Mouse (Mus musculus) telencephalon, adult 2 months (tissue): ENCODE measurements around the gene Ap1s2.

ENCODE experiments used
- DNase-seq: peaks from one replicate; pipeline ENCODE4 v3.0.0-alpha.2; 2011; ENCODE audit warnings: low read depth, low spot score

Gene Ap1s2

DNA sequence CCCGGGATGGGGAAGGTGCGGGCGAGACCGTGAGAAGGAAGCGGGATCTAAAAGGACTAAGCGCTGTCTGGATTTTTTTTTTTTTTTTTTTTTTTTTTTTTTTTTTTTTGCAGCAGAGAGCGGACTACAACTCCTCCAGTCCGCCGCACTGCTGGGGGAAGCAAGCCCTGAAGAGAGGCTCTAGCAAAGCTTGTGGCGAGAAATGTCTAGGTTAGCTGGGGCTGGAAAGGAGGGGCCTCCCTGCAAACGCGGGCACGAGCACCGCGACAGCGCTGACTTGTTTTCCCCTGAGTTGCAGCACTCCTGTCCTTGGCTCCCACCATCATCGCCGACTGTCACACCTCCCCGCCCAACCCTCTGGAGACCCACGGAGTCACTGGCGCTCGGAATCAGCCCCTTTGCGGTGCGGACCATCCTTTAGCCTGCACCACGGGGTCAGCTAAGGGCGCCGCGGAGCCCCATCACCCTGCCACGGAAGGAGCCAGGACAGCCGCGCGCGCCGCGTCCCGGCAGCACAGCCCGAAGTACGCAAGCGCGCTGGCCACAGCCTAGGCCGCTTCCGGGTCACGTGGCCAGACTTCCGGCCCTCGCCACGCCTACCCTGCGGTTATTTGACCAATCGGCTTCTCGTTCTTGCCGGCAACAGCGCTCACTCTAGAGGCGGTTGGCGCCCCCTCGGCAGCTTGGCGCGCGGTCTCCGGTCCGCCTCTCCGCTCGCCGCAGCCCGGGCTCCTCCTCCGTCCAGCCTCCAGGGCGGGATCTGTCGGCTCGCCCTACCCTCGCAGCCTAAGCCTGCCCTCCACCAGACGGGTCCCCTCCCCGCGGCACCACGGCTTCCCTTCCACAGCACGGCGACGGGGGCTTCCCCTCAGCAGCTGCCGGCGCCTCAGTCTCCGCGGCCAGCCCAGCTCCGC, at the start of gene Ap1s2:
TSS of gene Ap1s2 (plus strand) at position 681 of the 914 bp plus-strand sequence.
- peak; percentile 87 for DNase-seq

DNA sequence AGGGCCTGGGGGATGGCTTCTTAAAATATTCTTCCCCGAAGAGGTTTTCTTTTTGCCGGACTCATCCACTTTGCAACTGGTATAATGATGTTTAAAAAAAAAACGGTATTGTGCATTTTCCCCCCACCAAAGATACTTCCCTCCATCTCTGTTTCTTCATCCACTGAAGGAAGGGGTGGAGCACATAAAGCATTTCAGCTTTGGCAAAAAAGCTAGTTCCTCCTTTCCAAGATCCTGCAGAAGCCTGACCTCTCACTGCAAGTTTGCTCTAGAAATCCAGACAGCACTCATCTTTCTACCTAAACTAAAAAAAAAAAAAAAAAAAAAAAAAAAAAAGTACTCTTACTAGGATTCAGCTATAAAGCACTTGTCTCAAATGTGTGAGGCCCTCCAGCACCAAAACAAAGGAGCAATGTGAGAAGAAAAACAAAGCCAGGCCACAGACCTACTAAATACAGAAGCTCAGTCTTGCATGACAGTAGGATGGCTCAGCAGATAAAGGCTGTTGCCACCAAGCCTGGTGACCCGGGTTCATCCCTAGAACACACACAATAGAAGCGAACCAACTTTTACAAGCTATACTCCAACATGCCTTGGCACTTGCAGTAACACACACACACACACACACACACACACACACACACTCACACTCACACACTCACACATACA, 41.0 kb upstream of the Ap1s2 start:
- DNase-seq: no peak

DNA sequence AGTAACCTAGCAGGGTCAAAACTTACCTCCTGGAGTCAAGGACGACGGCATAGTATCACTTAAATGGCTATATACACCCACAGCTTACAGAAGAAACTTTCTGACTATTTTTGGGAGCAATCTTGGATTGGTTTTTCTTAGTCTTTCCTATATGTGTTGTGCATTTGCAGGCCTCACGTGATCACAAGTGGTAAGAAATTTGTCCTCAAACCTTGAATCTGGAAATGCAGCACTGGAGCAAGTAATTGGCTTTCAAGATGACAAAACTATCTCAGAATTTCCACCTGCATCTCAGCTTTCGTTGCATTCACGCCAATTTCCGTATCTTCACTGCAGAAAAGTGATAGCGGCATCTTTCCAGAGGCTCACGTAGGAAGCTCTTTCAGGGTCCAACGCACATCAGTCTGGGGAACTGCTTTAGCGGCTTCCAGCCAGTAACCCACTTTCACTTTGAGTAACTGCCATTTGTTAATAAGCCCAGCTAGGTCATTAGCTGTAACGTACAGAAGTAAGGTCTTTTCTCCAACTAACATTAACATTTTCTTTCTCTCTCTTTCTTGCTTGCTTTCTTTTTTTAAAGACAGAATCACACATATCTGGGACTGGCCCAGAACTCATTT, 40.0 kb upstream of the Ap1s2 start:
- DNase-seq: no peak

DNA sequence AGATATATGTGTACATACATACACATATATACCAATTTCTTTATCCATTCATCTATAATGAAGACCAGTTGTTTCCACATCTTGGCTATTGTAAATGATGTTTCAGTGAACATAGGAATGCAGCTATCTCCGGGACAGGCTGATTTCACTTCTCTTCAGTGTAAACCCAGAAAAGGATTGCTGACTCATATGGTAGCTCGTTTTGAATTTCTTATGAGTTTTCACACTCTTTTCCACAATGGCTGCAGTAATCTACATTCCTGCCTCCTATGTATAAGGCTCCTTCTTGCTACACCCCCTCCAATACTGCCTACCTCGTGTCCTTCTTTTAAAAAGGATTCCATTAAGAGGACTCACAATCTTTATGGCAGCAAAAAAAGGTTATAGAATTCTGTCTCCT, 32.9 kb upstream of the Ap1s2 start:
- DNase-seq: peak; percentile 32

DNA sequence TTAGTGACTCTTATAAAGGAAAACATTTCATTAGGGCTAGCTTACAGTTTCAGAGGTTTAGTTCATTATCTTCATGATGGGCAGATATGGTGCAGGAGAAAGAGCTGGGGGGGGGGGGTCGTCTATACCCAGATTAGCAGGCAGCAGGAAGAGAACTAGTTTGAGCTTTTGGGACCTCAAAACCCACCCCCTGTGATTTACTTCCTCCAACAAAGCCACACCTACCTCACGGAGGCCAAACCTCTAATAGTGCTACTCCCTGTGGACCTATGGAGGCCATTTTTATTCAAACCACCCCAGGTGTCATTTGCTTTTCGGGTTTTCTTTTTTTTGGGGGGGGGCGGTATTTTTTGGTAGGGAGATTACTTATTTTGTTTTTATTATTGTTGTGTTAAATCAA, 32.2 kb upstream of the Ap1s2 start:
- no peak for DNase-seq

DNA sequence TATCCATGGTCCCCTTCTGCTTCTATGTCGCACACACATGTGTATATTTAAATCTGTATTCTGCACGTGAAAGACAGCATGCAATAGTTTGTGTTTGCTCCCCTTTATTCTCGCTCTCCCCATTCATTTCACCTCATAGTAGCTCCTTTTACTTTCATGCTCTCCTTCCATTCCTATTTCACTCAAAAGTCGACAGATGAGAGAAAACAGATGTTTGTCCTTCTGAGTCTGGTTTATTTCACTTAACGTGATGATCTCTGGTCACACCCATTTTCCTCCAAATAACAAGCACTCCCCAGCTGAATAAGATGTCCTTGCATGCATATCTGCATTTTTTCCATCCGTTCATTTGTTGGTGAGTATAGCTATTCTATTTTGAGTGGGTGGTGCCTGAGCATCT, 29.8 kb upstream of the Ap1s2 start:
- DNase-seq: no peak

DNA sequence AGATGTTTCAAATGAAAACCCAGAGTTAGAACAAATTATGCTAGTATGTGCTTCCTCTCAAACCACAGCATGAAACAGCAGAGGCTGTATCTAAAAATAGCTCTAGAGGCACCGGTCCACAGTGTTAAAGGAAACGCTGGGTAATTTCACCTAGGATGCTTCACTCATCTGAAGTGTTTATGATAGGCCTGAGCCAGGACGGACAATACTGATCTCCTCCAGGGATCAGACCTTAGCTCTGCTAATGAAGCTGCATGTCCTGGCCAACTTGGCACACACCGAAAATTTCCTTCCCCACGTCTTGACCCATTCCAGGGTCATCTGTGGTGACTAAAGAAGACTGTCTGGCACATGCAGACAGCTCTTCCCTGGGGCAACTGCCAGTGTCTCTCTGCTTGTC, 29.4 kb upstream of the Ap1s2 start:
- no peak for DNase-seq

DNA sequence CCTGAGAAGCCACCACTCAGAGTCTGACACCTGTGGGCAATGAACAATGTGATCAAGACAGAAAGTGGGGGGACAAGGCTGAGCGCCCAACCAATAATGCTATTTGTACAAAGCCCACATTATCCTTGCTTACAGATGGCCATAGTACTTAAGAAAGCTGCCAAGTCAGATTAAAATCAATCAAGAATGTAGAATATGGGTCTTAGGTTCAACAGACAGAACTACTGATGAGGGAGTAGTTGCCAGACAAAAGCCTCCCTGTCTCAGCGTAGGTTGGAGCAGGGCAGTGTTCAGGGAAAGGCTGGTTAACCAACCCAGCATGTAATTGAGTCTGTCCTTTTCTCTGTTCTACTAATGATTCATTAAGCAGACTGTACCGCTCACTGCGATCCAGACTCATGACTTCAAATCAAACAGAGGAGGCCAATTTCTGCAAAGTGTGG, 23.3 kb upstream of the Ap1s2 start:
- DNase-seq: no peak

DNA sequence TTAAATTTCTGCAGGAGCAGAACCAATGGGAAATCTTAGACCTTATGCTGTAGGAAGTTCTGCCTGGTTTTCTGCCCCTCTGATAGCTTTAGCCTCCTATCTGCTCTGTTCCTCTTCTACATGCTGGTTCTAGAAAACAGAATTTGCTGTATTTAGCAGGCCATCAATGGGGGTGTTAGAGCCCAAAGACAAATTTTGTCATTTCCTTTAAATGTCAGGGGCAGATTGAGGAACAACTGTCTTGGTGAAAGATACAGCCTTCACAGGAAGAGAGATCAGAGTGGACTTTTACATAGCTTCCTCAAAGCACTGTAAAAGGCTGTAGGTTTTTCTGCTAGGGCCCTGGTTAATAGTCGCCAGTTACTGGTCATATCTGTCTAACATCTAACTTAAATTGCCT, 11.5 kb upstream of the Ap1s2 start:
- no peak for DNase-seq

DNA sequence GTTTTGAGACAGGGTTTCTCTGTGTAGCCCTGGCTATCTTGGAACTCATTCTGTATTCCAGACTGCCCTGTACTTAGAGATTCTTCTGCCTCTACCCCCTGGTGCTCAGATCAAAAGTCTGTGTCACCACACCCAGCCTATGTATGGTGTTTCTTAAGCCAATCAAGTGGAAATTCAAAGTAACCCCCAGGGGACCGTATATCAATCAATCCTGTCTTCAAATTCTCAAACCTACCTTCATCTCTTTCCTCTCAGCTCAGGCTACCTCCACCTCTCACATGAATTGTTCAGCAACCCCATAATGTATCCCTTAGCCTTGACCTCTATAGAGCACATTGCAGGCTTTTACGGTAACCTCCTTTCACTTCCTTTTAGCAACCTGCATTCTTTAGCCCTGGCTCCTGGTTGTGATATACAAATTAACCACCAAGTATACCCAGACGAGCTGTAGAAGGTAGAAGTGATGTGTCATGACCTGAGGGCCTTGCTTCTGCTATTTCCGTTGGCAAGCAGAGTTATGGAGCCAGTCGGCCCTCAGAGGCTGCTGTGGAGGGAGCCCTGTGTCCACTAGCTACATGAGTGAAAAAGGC, 9.3 kb upstream of the Ap1s2 start:
- no peak for DNase-seq

DNA sequence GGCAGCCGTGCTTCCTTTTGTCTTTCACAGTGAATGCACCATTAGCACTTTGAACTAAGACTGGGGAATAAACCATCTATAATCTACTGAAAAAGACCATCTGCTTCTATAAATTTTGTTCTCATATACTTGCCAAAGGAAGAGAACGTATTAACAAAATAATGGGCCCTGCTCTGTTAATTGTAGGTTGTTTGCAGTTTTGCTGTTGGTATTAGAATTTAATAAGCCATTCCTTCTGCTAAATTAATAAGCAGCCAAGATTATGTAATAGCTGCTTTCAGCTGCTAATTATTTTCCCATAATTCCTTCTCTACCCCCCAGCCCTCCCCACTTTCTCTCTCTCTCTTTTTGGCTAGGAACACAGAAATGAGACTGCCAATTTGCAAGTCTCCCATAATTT, 2.0 kb upstream of the Ap1s2 start:
- no peak for DNase-seq

DNA sequence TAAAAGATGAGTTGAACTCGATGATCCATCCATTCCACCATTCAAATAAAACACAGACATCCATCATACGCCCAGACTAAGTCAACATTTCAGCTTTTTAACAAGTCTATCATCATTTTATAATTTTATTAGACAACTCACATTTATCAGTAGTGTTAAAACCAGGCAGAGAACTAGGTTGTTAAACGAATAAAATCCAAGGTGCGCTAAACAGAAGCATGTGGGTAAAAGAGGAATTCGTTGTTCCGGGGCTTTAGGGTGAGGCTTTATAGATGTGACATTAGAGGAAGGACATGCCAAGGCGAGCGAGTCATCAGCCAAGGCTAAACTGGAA, 847 bp upstream of the Ap1s2 start:
- no peak for DNase-seq

DNA sequence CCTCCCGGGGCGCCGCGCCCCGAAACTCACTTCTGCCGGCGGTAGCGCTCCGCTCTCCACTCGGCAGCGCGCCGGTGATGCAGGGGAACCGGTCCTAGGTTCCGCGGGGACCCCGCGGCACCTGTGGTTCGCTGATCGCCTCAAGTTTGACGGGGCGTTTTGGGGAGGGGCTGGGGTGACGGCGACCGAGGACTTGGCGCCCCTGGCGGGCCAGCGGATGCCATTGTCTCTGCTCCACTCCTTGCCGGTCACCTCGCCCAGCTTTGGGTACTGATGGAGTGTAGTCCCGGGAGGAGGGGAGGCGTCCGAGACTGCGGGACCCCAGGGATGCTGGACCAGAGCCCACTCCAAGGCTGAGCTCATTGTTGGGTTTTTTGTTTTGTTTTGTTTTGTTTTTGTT, 564 bp downstream of the Ap1s2 start:
- no peak for DNase-seq

DNA sequence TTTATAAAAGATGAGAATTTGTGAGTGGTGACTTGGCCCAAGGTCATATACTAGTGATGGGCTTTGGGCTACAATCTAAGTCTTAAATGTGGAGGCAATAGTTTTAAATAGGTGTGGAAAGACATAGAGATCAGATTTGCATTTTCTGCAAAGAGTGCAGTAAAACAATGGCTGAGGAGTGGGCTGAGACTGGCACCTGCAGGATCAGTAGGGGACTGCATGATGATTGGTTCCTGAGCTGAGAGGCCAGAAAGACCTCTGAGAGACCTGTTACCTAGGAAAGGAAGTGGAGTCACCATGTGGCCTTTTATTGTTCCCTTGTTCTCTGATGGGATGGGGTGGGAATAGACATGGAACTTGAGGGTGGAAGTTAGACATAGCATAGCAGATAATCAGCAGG, 4.0 kb downstream of the Ap1s2 start:
- DNase-seq: no peak

DNA sequence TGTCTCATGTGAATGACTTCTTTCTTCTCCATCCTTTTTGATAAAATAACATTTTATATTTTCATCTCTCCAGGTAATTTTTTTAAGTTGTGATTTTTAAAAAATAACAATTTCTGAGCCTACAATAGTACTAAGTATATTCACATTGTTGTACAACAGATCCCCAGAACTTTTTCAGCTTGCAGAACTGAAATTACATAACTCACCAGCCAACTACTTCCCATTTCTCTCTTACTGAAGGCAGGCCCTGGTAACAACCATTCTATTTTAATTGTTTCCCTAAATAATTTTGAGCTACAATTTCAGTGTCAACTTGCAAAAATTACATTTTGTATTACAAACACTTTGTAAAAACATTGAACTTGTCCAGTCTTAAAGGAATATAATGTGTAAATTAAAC, 20.7 kb downstream of the Ap1s2 start:
- no peak for DNase-seq

DNA sequence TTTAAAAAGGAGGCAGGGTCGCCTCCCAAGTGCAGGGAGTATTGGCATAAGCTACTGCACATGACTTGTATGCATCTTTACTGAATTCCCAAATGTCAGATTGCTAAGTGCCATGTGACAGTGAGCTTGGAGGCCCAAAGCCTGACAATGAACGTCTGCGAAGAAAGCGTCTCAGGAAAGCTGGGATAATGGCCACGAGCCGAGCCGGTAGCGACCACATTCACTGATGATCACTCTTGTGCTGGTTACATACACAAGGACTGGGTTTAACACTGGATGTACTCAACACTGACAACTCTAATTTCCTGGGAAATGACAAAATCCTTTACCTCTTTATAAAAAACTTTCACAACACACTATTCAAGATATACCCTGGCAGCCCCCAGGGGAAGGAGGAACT, 25.9 kb downstream of the Ap1s2 start:
- no peak for DNase-seq

DNA sequence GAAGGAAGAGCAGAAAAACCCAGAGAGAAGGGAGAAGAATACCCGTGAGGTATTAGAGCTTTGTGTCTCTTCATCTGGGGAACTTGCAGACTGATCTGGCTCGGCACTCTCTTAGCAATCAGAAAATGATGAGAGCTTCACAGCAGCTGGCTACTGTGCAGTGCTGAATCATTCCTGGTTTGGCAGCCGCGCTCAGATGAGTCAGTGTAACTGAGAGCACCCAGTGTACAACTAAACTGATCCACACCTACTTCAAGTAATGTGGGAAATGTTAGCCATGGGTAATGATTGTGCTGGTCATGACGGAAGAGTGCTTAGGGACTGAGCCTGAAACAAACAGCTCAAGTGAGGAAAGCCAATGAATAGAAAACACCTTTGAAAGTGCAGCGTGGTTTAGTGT, 29.8 kb downstream of the Ap1s2 start:
- peak; percentile 62 for DNase-seq

DNA sequence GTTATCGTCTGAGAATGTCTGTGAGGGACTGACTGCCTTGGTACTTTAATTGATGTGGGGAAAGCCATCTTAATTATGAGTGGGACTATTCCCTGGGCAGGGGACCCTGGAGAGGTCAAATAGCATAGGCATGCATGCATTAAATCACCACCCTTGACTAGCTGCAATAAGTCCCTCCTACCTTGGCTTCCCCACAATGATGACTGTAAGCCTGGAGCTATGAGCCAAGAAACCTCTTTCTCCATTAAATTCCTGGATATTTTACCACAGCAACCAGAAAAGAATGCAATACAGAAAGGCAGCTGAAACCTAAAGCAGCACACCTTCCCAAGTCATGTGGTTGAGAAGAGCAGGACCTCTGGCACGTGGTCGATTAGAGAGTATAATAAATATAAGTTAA, 35.6 kb downstream of the Ap1s2 start:
- DNase-seq: no peak

DNA sequence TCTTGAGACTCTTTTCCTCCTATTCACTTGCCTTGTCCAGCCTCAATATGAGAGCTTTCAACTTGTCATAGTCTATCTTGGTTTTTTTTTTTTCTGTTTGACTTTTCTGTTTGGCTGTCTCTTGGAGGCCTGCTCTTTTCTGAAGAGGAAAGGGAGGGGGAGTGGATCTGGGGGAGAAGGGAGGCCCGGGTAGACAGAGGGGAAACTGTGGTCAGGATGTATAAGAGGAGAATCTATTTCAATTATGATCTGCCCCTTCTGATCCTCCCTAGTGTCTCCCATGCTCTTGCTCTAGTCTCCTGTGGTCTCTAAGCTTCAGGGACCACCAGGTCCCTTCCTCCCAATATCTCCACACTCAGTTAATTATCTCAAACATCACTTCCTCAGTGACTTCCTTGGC, 42.8 kb downstream of the Ap1s2 start:
- DNase-seq: no peak

DNA sequence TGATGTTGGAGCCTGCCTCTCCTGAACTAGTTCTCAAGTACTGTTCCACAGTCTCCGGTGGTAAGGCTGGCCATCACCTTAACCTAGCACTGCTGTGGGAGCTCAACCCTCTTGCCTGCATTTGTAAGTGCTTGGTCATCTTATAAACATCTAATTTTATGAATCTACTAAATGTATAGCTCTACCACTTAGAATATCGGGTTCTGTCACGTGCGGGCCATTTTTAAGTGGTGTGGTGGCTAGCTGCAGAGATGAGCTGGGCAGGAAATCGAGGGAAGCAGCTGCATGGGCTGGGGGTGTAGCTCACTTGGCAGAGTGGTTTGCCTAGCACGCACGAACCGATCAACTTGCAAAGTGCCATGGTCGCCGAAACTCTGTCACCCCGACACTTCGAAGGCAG, 48.6 kb downstream of the Ap1s2 start:
- DNase-seq: no peak

DNA sequence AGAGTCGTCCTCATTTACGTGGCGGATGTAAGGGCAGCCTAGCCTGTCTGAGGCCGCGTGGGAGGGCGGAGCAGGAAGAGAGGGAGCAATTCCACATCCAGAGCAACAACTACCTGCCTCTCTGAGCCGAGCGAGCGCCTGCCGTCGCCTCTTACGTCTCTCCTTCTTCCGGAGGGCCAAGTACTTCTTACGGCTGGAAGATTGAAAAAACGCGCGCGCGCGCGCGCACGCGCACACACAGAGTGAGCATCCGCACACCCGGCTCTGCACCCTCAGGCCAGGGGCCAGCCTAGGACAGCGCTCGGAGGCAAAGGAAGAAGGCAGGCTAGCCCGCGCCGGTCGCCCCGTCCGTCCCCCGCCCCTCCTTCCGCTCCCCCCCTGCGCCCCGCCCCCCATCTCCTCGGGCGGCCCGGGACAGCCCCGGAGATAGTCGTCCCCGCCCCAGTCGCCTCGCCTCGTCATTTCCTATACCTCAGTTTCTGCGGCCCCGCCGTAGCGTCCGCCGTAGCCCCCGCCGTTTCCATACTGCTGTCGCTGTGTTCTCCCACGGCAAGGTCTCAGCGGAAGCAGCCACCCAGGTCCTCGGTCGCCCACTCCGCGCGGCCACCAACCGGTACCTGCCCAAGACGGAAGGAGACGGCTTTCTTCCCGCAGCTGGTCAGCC, 49.1 kb downstream of the Ap1s2 start:
- peak; percentile 21 for DNase-seq

DNA sequence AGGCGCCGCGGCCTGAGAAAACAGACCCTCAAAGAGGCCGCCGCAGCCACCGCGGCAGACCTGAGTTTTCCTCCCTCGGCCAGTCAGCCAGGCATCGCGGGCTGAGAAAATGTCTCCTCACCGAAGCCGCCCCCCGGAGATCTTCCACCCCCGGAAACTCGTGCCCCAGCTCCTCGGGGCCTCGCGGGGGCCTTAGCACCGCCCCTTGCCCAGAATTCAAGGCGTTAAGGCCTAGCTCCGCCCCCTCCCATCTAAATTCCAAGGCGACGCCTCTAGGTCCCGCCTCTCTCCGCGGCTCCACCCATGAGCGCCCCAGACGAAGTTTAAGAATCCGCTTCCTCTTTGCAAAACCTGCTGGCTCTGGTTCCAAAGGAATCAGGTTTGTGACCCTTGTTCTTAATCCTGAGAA, 49.7 kb downstream of the Ap1s2 start, which contains the start of gene Zrsr2:
TSS of gene Zrsr2 (minus strand) at position 195 of the 409 bp plus-strand sequence.
- DNase-seq: peak; percentile 76
